Mouse (Mus musculus) adrenal gland, postnatal 14 days (tissue): ENCODE data around the gene Gys1. TPM values are rescaled to one million over a fixed set of nuclear protein-coding genes. Genes with fewer than 3 reads are reported as not detected.
A peak's percentile ranks its signal among the peaks of the same experiment; 100 is the strongest.

Experiments used
- DNase-seq: peaks from one replicate; pipeline ENCODE4 v3.0.0; 2021; ENCODE audit warnings: mixed read lengths
- total RNA-seq: library from RNA; stranded (reverse); gene quantifications from 2 replicates; pipeline ENCODE4 v1.2.3, GENCODE M21; 2021

The Gys1 gene
- total RNA-seq, 1 experiment from 2014 or later: 55.4 TPM

DNA sequence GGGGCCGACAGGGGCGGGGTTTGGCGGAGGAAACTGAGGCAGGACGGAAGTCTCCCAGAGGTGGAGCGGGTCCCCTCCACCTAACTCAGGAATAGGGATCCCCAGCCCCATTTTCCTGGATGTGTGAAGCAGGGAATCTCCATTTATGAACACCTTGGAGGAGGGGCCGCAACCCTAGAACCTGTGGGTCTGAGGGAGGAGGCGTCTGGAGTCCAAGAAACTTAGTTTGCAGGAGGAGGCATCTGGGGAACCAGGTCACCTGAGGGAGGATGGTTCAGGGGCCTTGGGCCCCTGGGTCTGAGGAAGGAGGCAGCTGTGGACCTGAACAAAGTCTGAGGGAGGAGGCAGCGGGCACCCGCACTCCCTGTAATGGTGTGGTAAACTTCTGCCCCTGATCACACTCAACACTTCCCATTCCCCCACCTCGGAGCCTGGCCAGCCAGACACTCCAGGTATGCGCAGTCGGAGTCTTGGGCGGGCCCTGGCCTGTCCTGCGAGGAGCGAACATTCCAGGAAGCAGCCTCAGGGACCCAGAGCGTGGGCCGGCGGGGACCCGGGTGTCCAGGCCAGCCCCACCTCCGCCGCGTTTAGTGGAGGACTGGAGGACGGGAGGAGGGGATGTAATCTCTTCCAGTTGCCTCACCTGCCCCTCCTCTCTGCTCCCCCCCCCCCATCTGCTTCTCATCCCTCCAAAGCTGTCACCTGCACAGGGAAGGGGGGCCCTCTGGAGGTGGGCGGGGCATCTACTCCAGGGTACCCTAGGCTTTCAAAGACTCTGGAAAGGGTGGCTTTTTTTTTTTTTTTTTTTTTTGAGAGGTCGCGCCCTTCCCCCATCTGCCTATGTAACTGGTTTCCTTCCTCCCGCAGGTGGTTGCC lies 20.5 kb upstream of the Gys1 start:
- no peak for DNase-seq

DNA sequence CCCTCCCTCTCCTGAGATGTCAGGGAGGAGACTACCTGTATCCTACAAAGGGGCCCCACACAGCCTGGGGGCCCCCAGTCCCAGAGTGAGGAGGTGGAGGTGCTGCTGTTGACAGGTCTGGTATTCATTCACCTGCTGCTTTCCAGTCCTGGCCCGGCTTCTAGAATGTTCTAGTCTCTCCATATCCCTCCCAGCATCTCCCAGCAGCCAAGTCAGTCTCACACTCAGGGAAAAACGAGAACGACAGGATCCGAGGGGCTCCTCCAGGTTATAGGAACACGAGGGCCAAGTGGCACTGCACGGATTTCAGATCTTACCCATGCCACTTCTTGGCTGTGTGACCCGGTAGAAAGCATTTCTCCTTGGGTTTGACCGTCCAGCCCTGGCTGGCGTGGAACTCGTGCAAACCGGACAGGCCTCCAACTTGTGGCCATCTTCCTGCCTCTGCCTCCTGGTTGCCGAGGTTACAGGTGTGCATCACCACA lies 19.9 kb upstream of the Gys1 start:
- DNase-seq: no peak

DNA sequence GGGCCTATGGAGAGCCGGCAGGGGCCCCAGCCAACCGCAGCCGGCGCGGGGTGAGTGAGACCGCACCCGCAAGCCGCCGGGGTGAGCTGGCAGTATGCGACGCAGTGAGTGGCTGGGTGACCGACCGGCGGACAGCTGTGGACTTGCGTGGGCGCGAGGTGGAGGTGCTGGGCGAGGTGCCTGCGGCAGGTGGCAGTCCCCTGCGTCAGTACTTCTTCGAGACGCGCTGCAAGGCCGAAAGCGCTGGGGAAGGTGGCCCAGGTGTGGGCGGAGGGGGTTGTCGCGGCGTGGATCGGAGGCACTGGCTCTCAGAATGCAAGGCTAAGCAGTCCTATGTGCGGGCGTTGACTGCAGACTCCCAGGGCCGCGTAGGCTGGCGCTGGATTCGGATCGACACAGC lies 19.0 kb upstream of the Gys1 start:
- DNase-seq: no peak

DNA sequence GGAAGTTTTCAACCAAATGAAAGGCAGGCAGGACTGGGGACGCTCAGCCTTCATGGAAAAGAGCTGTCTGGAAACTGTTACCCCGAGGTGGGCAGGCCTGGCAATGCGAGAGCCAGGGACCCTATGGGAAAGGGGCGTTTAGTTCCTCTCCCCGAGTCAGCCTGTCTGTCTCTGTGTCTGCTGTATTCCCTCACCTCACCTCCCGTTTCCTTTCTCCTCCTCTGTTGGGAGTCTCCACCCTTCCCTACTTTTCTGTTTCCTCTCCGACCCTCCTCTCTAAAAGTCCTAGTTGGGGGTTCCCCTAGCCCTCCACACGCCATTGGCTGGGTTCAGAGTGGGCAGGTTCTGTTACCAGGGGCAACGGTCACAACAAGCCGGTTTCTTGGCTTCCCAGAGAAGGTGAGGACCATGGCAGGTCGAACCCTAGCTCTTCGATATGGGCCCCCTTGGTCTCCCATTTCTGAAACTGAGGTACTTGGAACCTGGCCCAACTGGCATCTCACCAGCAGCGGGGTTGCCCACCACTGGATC lies 16.6 kb upstream of the Gys1 start:
- no peak for DNase-seq

DNA sequence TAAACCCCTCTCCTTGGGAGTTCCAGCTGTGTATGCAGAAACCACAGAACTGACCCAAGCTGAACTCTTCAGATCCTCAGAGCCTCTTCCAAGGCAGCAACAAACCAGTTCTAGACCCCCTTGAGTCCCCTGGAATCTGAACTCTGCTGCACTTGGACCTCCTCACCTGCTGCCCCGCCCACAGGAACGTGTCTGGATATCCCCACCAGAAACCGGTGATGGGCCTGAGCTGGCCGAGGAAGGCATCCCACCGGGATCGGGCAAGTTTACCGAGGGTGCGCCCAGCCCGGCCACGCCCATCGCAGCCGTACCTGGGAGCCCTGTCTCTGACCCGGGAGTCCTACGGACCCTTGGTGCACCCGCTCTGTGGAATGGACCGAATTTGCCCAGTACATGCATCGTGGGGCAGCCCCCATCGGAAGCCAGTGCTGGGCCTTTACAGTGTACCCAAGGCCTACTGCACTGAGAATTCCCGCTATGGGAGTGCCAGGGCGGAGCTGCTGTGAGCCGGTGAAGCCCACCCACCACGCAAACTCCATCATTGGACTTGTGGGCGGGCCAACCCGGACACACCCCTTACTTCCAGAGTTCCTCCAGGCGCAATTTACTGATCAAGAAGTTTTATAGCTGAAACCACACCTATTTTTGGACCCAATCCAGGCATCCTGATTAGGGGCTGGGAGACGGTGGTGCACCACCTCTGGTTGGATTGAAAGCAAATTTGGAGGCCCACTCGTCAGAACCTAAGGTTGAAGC lies 14.6 kb upstream of the Gys1 start:
- DNase-seq: no peak

DNA sequence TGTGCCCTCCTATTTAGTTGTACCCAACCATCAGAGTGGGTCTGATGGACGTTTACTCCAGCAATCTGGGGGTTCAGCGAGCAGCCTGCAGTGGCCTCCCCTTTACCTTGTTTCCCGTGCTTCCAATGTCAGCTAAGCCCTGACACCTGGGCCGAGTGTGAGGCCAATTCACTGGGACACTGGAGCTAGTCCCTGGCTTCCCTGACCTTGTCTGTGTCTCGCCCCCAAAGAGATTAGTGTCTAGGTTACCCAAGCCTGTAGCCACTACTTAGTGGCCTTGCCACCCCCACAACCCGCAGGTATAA lies 14.1 kb upstream of the Gys1 start, which contains the start of gene Lhb:
Gene Lhb (plus strand): TSS at position 206 of the 305 bp plus-strand sequence.
- no peak for DNase-seq

DNA sequence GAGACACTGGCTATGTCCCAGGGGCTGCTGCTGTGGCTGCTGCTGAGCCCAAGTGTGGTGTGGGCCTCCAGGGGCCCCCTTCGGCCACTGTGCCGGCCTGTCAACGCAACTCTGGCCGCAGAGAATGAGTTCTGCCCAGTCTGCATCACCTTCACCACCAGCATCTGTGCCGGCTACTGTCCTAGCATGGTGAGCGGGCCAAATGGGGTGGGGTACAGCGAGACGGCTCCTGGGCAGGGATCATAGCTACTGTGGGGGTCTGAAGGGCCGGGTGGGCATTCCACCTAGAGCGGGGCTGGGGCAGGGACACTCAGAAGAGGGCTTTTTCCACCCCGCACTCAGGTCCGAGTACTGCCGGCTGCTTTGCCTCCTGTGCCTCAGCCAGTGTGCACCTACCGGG lies 13.4 kb upstream of the Gys1 start:
- no peak for DNase-seq

DNA sequence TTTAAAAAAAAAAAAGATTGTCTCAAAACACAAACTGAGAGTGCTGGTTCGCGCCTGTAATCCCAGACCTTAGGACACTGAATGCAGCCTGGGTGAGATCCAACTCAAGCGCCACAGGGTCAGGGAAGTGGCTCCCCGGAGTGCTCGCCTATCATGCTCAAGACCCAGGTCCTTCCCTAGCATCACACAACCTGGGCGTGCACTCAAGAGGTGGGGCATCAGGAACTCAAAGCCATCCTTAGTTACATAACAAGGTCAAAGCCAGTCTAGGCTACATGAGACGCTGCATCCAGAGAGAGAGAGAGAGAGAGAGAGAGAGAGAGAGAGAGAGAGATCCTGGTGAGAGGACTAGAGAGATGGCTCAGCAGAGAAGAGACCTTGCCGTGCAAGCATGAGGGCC lies 8.1 kb upstream of the Gys1 start:
- no peak for DNase-seq

DNA sequence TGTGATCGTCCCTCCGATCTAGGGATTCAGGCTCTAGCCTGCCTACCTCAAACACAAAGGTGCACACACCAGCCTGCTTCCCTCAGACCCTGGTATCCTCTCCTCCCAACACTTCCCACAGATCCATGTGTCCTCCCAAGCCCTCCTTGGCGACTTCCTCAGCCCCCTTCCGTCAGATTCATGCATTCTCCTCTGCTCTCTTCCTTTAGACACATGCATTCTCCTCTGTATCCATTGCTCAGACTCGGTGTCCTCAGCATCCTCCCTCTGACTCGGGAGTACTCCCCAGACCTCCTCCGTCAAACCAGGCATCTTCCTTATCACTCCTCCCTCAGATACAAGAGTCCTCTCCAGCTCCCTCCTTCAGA lies 825 bp upstream of the Gys1 start:
- DNase-seq: no peak

DNA sequence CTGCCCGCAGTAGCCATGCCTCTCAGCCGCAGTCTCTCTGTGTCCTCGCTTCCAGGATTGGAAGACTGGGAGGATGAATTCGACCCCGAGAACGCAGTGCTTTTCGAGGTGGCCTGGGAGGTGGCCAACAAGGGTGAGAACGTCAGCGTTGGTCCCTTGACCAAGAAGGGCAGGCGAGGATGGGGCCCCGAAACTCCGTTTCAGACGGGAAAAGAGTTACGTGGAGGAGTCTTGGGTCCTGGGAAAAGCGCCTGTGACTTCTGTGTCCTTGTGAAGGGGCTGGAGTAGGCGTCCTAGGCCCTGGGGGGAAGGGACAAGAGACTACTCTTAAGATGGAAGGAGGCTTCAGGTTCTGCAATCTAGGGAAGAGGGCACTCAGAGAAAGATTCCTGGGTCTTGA lies 394 bp downstream of the Gys1 start:
- DNase-seq: peak; percentile 57

DNA sequence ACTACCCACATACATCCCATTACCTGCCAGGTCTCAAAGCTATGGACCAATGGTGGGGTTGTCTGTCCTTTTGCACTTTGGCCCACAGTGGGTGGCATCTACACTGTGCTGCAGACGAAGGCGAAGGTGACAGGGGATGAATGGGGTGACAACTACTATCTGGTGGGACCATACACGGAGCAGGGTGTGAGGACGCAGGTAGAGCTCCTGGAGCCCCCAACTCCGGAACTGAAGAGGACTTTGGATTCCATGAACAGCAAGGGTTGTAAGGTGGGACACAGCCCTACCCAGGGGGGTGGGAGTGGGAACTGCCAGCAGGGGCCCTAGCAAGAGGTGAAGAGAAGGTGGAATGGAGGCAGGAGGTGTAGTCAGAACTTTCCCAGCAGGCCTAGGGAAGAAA lies 1.8 kb downstream of the Gys1 start:
- DNase-seq: no peak

DNA sequence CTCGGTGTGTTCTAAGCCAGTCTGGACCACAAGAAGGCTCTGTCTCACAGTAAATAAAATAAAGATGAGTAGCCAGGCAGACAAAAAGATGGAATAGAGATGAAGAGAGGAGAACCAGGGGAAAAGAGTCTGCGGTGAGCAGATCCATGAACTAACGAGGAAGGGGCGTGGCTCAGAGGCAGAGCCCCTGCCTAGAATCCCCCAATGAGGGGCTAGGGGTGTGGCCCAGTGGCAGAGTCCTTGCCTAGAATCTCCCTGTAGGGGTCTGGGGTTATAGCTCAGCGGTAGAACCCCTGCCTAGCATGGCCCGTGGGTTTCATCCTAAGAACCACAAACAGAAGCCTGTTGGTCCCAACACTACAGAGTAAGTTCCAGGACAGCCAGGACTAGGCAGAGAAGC lies 2.4 kb downstream of the Gys1 start:
- DNase-seq: no peak

DNA sequence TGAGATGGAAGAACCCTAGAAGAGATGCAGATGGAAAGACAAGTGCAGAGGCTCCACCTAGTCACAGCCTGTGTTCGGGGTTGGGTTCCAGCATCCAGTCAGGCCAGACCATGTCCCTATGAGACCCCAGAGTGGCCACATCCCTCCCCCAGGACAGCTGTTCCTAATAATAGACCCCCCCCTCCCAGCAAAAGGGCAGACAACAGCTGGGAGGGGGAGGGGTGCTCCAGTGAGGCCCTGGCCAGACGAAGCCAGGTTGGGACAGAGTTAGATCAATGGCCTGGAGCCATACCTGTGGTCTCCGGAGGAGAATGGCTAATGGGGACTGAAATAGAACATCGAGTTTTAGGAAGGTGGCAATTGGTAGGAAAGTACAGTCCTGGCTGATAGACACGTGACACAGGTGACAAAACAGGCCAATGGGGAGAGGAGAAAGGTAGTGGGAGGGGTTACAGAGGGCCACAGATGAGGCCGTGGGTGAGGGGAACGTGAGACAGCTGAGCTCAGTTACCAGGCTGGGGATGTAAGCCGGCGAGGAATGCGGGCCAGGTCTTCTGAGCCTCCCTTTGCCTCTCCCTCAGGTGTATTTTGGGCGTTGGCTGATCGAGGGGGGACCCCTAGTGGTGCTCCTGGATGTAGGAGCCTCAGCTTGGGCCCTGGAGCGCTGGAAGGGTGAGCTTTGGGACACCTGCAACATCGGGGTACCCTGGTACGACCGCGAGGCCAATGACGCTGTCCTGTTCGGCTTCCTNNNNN lies 3.1 kb downstream of the Gys1 start, which contains the start of gene Ruvbl2:
Gene Ruvbl2 (minus strand): TSS at position 576 of the 756 bp plus-strand sequence.
- DNase-seq: no peak

DNA sequence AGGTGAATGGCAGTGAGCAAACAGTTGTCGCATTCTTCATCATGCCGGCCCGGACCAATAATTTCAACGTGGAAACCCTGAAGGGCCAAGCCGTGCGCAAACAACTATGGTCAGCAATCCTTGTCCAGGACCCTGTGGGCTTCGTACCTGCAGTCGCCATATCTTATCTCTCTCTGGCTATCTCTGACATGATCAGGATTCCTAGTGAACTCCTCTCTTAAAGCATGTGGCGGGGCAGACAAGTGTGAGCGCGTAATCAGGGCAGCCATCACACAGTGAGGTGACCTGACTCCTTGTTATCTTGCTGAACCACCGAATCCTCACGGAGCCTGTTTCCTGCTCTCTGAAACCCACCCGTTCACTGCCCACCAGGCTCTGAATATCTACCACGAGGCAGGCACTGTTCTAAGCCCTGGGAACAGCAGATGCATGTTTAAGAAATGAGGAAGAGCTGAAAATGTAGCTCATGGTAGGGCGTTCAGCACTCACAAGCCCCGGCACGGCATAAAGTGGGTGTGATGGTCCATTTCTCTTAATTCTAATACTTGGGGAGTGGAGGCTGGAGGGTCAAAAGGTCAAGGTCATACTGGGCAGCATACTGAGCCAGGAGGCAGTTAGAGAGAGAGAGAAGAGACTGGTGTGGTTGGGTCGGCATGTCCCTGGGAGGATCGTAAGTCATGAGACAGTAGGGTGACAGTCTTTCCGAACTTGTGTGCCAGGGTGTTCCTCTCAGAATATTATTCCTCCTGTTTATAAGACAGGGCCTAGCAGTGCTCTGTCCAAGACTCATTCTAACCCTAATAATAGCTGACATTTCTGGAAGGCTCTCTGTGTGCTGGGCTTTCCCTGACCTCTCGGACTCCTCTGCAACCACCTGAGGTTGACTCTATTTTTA lies 9.1 kb downstream of the Gys1 start:
- DNase-seq: no peak

DNA sequence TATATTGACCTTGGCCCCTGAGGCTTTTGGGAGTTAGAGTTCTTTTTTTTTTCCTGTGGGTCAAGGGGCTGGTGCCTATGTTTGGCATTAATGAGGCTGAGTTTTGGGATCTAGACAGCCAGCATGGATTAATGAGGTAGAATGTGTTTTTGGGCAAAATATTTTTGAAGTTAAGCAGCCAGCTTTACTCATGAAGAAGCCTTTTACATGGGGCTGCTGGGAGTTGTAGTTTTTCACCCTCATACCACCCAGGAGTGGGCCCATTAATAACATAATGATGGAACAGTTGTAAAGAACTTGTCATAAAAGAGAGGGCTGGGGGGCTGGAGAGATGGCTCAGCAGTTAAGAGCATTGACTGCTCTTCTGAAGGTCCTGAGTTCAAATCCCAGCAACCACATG lies 11.9 kb downstream of the Gys1 start:
- no peak for DNase-seq

DNA sequence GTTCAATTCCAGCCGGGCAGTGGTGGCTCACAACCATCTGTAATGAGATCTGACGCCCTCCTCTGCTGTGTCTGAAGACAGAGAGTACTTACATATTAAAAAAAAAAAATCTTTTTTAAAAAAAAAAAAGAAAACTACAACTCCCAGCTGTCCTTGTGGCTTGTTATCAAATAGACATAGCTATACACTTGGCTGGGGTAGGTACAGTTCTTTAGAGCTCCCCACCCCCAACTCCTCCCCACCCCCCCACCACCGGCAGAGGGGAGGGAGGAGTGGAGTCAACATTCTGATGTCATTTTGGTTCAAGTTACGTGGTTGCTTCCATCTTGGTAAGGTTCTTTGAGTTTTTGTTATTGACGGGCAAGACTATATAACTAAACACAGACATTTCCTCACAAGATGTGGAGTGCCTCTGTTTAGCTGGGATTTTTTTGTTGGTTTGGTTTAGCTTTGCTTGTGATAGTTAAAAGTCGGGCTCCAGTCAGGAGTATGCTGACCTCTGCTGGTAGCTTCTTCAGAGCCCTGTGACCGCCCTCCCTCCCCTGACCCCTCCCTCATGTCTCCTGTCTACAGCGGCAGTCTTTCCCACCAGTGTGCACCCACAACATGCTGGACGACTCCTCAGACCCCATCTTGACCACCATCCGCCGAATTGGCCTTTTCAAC lies 12.8 kb downstream of the Gys1 start:
- peak; percentile 66 for DNase-seq

DNA sequence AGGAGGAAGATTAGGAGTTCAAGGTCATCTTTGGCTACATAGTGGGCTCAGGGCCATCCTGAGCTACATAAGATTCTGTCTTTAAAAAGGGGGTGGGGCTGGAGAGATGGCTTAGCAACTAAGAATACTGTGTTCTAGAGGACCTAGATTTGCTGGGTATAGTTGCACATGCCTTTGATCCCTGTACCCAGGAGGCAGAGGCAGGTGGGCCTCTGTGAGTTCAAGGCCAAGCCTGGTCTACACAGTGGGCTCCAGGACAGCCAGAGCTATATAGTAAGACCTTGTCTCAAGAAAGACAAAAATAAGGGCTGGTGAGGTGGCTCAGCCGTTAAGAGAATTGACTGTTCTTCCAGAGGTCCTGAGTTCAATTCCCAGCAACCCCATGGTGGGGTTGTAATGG lies 15.3 kb downstream of the Gys1 start:
- no peak for DNase-seq

DNA sequence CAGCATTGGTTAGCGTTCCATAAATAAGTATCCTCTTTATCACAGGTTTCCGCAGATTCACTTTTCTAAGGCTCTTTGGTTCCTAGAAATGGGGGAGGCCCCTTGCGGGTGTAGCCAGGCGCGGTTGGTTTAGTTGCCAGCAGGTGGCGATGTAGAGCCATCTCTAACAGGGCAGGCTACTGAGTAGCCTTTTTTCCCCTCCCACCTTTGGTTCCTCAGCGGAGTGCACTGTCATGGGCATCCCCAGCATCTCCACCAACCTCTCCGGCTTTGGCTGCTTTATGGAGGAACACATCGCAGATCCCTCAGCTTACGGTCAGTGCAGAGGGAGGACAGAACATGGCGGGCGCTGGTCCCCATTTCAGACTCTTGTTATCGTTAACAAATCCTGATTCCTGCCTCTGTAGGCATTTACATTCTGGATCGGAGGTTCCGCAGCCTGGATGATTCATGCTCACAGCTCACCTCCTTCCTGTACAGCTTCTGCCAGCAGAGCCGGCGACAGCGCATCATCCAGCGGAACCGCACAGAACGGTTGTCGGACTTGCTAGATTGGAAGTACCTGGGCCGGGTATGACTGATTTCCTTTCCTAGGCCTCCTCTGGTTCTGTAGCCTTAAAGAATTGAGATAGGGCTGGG lies 16.8 kb downstream of the Gys1 start:
- peak; percentile 91 for DNase-seq

DNA sequence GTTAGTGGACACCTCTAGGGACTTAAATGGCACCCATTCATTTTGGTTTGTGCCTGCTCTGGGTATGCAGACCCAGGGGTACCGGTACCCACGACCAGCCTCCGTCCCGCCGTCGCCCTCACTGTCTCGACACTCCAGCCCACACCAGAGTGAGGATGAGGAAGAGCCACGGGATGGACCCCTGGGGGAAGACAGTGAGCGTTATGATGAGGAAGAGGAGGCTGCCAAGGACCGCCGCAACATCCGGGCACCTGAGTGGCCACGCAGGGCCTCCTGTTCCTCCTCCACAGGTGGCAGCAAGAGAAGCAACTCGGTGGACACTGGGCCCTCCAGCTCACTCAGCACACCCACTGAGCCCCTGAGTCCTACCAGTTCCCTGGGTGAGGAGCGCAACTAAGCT lies 20.3 kb downstream of the Gys1 start:
- no peak for DNase-seq

DNA sequence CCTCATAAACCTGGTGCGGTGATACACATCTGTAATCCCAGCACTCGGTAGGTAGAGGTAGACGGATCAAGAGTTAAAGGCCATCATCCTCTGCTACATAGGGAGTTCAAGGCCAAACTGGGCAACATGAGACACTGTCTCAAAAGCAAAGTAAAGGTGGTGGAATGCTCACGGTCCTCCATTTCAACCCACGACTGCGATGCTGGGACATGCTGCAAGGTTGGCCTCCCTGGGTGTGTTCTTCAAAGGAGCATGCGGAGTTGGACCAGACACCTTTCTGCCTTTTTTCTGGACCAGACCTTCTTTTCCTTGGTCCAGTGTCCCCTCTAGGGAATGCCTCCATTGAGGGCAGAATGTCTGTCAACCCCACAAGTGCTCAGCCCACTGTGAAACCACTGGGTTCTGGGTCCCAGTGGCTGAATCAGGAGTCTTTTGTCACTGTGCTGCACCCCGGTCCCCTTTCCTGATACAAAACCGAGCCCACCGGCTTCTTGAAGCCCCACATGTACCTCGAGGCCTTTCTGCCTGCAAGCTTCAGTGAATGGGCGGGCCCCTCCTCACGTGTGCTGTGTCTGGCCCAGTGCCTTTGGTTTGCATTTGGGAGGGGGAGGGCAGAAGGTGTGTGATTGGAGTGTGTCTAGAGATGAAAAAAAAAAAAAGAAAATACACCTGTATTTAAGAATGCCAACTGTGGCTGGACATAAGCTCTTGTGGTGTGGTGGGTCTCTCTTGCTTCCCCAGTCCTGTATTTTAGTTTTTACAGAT lies 21.5 kb downstream of the Gys1 start:
- DNase-seq: no peak
